Mouse (Mus musculus) thymus, adult 18-20 months (tissue): ENCODE results near the gene Esp16.
"Not testable (repeated sequence)": the region's sequence is repeated elsewhere in the genome, so short reads cannot be mapped to it uniquely, and the experiment has no call there.

Source experiments
- DNase-seq, 2 experiments: peaks; one replicate each; pipeline ENCODE4 v3.0.0; 2022; ENCODE audit warnings: mixed read lengths in 2 of 2

Esp16 gene

GRCm38 (mm10) chr17:39535842-39536241, at the start of gene Esp16:
Esp16 (plus strand) TSS chr17:39536142.
- not testable (repeated sequence) for DNase-seq

GRCm38 (mm10) chr17:39498043-39498442, 37.9 kb upstream of the Esp16 start:
- not testable (repeated sequence) for DNase-seq
